Mouse (Mus musculus) heart, adult 9 months (tissue): ENCODE measurements at regions not wholly inside any gene's neighbourhood (a gene's known extent, or its start where the extent isn't known, plus 50 kb on each side); places are given as distances from the start of the nearest gene placed in this dataset.

Source experiments
- DNase-seq, 2 experiments: peaks; one replicate each; pipeline ENCODE4 v3.0.0; 2022; ENCODE audit warnings: low spot score in 2 of 2

DNA sequence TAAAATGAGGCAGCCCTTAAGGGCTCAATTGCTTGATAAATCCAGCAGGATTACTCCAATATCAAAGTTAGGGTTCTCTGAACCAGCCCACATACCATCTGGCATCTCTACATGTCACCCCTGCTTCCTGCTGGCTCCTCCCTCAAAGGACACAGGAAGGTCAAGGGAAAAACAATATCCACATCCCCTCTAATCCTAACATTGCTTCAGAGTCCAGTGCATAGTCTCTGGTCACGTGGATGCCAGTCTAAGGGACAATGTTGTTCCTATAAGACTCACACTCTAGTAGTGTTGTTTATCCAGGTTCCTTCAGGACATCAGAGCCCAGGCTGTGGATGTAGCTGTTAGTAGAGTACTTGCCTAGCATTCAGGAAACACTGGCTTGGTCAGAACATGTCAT lies 124.9 kb upstream of the Foxa2 start:
- peak; percentile 56 to 69 for DNase-seq

- DNase-seq = no peak
These were observed 128.6 kb upstream of the Foxa2 start for GRCm38 (mm10) chr2:148175251-148175927.

DNA sequence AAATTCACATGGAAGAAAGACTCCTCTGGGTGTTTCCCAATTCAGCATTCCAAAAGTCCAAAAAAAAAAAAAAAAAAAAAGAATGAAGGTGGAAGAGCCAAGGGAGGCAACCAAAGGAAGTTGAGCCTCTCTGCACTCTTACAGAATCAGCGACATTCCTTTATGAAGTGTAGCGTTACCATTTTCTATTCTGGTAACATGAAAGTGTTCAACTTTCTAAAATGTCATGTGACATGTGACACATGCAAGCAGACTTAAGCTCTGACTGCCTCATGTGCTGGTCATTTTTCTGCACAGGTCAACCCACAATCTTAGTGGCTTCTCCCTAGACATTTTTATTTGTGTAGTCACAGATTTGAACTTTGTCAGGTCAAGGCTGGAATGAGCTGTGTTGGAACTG lies 133.5 kb upstream of the Foxa2 start:
- DNase-seq = no peak

- no peak for DNase-seq
These were observed 134.7 kb upstream of the Foxa2 start for GRCm38 (mm10) chr2:148181518-148181917.

DNA sequence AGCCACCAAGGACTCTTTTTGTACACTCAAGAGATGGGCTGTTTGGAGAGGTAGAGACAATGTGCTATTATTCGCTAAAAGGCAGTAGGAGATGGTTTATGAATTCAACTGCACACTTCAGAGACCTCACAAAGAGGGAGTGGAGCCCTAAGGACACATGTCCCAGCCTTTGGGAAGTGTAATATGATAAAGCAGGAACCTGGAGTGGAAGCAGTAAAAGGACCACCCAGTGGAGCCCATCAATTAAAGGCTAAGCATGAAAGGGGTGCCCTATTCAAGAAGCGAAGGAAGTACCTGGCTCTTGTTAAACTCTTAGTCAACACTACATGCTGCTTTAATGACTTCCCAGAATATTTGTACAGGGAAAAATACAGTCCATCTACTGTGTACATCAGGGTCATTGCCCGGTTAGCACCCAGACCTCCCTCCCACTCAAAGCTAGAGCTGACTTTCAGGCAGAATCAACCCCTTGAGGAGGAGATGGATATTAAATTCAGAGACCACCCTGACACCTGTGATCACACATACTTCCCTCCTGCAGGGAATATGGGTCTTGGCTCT lies 135.8 kb upstream of the Foxa2 start:
- DNase-seq = no peak

DNA sequence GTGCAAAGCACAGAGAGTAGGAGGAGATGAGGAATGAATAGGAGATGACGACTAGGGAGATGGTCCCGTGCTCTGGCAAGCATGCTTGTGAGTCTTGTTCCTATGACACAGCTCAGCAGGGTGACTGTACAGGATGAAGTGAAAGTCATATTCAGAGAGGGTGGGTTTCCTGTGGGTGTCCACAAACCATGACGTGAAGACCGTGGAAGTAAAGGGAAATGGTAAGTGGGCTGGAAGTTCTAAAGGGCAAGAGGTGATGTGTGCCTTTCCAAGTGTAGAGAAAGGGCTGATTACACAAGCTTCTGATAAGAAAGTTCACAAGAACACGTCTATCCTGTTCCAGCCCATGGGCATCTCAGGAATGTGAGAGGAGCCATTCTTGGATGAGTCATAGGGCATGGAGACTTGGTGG lies 138.0 kb upstream of the Foxa2 start:
- DNase-seq = no peak

GRCm38 (mm10) chr2:148186363-148186991 lies 139.7 kb upstream of the Foxa2 start:
- no peak for DNase-seq

DNA sequence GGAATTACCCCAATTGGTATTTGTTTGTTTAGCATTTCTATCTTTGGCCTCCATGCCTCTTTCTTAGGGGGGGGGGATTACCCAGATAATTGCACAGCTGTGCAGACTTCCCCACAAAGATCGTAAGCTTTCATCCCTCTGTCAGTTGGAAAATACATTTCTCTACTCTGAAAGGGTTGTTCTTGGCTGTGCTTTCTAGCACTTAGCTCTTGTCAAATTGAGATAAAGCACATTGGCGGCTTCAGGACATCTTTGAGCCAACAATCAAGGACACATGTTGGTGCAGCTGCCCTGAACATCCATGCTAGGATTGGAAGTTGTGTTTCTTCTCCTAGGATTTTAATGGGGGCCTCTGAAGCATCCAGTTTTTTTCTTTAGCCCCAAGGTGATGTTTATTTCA lies 142.1 kb upstream of the Foxa2 start:
- peak; percentile 65 to 70 for DNase-seq

GRCm38 (mm10) chr2:148189287-148189686 lies 142.5 kb upstream of the Foxa2 start:
- no peak for DNase-seq

GRCm38 (mm10) chr2:148192946-148193345 lies 146.2 kb upstream of the Foxa2 start:
- peak; percentile 47 to 49 for DNase-seq

DNA sequence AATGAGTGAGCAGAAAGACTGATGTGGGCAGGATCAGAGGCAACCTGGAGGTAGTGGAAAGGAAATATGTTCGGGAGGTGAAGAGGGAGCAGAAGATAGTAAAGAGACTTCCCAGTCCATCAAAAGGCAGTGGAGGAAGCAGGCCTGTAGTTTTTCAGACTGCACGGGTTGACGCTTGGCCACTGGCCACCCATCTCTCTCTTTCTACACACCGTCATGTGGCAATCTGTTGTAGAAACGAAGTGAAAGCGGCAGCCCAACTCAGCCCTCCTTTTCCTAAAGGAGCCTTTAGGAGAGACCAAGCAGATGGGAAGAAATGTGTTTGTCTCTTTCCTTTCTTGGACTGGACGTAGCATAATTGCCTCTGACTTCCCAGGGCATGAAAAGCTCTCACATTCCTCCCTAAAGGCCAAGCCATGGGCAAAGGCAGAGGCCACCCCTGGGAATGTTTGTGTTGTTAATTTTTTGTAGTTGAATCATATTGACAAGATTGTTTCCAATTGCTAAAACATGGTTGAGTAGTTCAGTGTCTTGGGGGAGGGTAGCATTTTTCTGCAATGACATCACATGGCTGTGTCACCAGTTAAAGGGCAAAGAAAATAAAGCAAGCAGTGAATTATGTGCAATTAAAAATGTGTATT lies 150.7 kb upstream of the Foxa2 start:
- DNase-seq = peak in 1 of 2 experiments; percentile 22

GRCm38 (mm10) chr2:148206633-148207032 lies 159.9 kb upstream of the Foxa2 start:
- DNase-seq = no peak

GRCm38 (mm10) chr2:148210813-148211212 lies 164.0 kb upstream of the Foxa2 start:
- no peak for DNase-seq

GRCm38 (mm10) chr2:148217136-148217535 lies 170.4 kb upstream of the Foxa2 start:
- DNase-seq = no peak

DNA sequence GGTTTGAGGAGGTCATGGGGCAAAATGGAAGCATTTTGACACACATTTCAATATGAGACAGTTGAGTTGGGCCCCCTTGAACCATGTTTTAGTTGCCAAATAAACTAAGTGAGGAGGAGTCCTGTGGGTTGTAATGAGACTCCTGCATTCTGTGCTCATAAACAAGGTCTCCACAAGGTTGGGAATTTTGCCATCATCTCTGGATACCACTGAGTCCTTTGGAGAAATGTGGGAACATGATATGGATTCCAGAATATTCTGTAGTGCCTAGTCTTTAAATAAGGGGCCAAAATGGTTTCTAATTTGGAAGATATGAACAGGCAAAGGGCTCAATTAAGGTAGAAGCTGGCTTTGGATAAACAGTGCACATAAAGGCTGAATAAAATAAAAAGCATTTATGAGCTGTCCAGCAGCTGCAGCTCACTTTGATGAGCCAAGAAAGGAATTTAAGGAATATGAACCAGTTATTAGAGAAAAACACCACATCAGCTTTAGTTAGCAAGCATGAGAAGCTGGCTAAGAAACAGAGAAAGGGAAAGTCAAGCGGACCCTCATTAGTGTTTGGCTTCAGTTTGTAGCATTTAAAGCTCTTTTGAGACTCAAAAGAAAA lies 161.3 kb upstream of the Sstr4 start:
- DNase-seq = no peak

GRCm38 (mm10) chr2:148237121-148237520 lies 158.0 kb upstream of the Sstr4 start:
- no peak for DNase-seq

DNA sequence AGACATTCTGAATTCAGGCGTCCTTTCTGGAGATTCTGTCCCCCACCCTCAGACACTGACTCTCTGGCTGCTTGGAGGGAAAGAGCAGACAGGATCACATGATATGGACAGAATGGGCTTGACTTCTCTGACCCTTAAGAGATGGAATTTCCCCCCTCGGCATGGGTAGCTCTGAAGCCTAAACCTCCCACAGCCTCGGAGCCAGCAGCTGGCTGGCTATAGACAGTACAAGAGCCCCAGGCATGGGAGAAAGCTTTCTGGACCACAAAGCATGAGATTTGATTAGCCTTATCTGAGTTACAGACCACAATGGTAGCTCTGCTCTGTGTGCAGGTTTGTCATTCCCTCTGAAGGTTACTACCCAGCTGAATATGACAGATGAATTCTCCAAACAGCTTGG lies 156.1 kb upstream of the Sstr4 start:
- DNase-seq = no peak

GRCm38 (mm10) chr2:148242242-148242641 lies 152.9 kb upstream of the Sstr4 start:
- DNase-seq = no peak

DNA sequence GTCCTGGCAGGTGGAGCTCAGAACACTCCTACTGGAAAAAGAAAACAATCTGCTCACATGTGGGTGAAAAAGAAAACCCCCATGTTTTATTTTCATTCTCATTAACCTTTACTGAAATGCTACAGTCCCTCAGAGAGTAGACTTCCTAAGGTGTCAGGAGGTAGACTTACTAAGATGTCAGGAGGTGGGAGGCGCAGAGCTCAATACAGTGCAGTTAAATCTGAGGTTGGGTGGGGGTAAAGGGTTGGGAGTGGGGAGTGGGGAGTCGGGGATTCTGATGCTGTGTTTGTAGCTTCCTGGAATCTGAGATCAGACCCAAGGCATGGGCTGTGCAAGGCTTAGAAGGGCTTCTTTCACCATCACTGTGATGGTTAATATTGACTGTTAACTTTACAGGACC lies 149.6 kb upstream of the Sstr4 start:
- no peak for DNase-seq

DNA sequence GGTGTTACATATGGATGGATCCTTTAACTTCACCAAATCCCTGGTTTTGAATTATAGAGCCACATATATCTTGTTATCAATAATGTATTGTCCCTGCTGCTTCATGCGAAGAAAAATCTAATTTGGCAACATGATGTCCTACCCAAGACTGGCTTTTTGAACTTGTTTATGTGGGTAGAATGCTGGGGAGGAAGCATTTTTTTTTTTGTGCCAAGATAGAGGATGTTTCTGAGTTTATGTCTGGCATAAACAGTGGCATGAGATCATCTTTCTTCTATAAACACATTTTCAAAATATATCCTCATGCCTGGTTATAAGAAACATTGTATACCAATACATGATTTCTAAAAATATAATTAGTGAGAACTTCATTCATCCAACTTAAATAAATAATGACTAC lies 144.2 kb upstream of the Sstr4 start:
- no peak for DNase-seq

DNA sequence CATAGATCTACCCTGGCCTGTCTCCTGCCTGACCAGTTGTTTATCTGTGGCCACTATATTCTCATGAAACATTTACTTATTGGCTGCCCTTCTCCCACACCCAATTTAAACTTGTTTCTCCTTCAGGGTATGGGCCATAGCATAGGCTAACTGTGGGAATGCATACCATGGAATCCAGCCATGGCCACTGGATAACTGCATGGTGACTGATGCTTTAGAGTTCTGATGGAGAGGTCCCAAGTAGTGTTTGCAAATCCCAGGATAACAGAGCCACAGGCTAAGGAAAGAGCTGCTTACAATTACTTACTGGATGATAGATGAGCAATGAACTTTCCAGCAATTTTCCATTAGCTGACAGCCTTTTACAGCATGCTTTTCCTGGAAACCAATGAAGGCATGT lies 139.5 kb upstream of the Sstr4 start:
- DNase-seq = no peak

DNA sequence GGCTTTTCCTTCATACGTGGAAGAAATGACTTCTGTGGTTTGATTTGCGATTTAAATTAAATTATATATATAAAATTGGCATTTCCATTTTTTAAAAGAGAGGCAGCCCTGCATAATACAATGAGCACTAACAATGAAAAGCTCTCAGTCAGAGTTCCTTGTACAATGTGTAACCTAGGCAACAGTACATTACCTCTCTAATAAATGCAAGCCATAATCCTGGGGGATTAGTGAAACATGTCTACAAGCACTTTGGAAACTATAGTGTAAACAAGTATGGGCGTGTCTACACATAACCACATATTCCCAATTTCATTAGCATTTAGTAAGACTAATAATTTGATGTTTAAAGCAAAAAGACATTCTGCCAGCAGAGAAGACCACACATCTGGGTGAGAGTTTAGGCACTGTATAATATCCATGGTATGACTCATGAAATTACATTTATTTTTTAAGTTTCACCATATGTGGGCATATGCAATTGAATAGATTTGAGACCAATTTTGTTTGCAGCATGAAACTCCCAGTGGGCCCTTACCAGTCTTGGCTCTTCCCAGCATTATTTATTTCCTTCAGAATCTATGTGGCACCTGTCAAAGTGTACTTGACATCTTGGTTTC lies 130.9 kb upstream of the Sstr4 start:
- no peak for DNase-seq
